Mouse (Mus musculus) liver, embryonic 13.5 days (tissue): ENCODE data around the gene Crtc2. TPM values are rescaled to one million over a fixed set of nuclear protein-coding genes. Genes with fewer than 3 reads are reported as not detected.

ENCODE experiments used
- ATAC-seq: fragments of 200-750 bp; cut with Nextera tagmentation; 2 replicates; pipeline ENCODE4 v1.8.0; 2017; ENCODE audit warnings: low read depth, mild to moderate bottlenecking, moderate number of reproducible peaks, moderate library complexity
- DNase-seq: peaks from one replicate; pipeline ENCODE4 v3.0.0; 2022
- H3K27ac ChIP-seq: fragments of 300-500 bp; sonication (generic); 2 replicates; pipeline ENCODE4 v1.5.1; 2015; ENCODE audit warnings: moderate library complexity, mild to moderate bottlenecking, inconsistent platforms
- H3K27me3 ChIP-seq: fragments of 300-500 bp; sonication (generic); 2 replicates; pipeline ENCODE4 v1.6.1; 2015; ENCODE audit warnings: mild to moderate bottlenecking, inconsistent platforms
- H3K36me3 ChIP-seq: fragments of 300-500 bp; sonication (generic); 2 replicates; pipeline ENCODE4 v1.6.1; 2015; ENCODE audit warnings: mild to moderate bottlenecking, inconsistent platforms
- H3K4me1 ChIP-seq: fragments of 300-500 bp; sonication (generic); replicated peaks from 2 replicates; pipeline ENCODE4 v1.6.1; 2015; ENCODE audit warnings: inconsistent platforms
- H3K4me2 ChIP-seq: fragments of 300-500 bp; sonication (generic); 2 replicates; pipeline ENCODE4 v1.6.1; 2015; ENCODE audit warnings: inconsistent platforms, mild to moderate bottlenecking, moderate library complexity
- H3K4me3 ChIP-seq: fragments of 300-500 bp; sonication (generic); replicated peaks from 2 replicates; pipeline ENCODE4 v1.5.1; 2015; ENCODE audit warnings: mild to moderate bottlenecking, inconsistent platforms
- H3K9ac ChIP-seq: fragments of 300-500 bp; sonication (generic); 2 replicates; pipeline ENCODE4 v1.6.1; 2015; ENCODE audit warnings: mild to moderate bottlenecking, inconsistent platforms
- H3K9me3 ChIP-seq: fragments of 300-500 bp; sonication (generic); replicated peaks from 2 replicates; pipeline ENCODE4 v1.6.1; 2016; ENCODE audit warnings: inconsistent platforms
- WGBS: fragments of 180-500 bp; shearing (Covaris S2); methylation state at CpG from one replicate; pipeline ENCODE4 v1.1.7; 2015; ENCODE audit not compliant: insufficient replicate concordance; 5-methylcytosine and 5-hydroxymethylcytosine counted together
- polyA plus RNA-seq: library from polyadenylated mRNA; unstranded; fragments of >200 nt; fragmentation: Nextera tagmentation; extraction: Ambion mirVana; gene quantifications from 2 replicates; pipeline ENCODE4 v1.2.1, GENCODE M21; 2015

Gene Crtc2
- polyA plus RNA-seq: 4.2 and 7.6 TPM in 2 replicates

DNA sequence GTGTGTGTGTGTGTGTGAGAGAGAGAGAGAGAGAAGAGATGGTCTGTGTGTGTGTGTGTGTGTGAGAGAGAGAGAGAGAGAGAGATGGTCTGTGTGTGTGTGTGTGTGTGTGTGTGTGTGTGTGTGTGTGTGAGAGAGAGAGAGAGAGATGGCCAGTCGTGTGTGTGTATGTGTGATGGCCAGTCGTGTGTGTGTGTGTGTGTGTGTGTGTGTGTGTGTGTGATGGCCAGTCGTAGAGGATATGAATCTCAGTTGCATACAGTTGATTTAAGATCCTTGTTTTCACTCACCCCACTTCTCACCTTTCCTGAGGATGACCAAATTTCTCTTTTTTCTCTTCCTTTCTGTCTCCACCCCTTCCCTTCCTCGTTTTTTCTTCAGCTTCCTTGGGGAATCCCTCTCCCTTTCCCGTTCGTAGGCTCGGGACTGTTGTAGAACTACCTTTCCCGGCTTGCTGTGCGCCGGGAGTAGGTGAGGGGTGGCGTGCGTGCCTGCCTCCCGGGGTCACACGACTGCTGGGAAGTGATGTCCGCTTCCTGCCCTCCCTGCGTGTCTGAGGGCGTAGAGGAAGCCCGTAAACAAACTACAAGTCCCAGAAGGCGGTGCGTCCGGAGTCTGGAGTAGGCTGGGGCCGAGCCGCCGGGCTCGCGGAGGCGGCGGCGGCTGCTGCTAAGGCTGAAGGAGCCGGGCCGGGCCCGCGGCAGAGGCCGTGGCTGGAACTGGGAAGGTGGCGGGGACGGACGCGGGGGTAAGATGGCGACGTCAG lies at the start of gene Crtc2:
TSS of gene Crtc2 (plus strand) at position 511 of the 766 bp plus-strand sequence.
- 2% methylated on average over 40 of the region's 40 CpGs for WGBS
- ATAC-seq (peak; percentile 99), DNase-seq (peak; percentile 91)
- H3K27me3 ChIP-seq: no peaks in the 10 kb centered on the region
- peak within 1 kb of the TSS; percentile 82 for H3K4me2 ChIP-seq
- peak within 1 kb of the TSS; percentile 87 for H3K27ac ChIP-seq
- peaks cover 45% of the 10 kb centered on the region for H3K4me1 ChIP-seq
- H3K9me3 ChIP-seq: no peaks in the 10 kb centered on the region
- peak within 1 kb of the TSS; percentile 92 for H3K4me3 ChIP-seq
- H3K9ac ChIP-seq: peak within 1 kb of the TSS; percentile 93
- peaks cover 32% of the 10 kb centered on the region for H3K36me3 ChIP-seq

- H3K4me2 ChIP-seq: no peak overlapping the region
- ATAC-seq (no peak), DNase-seq (no peak)
- H3K27ac ChIP-seq: no peak overlapping the region
- 86% methylated on average over 2 of the region's 2 CpGs for WGBS
- peaks cover 29% of the 10 kb centered on the region for H3K36me3 ChIP-seq
- H3K4me3 ChIP-seq: no peak overlapping the region
- H3K9me3 ChIP-seq: no peaks in the 10 kb centered on the region
- no peak overlapping the region for H3K9ac ChIP-seq
- no peaks in the 10 kb centered on the region for H3K27me3 ChIP-seq
- H3K4me1 ChIP-seq: peaks cover 6% of the 10 kb centered on the region
Measured at GRCm38 (mm10) chr3:90204582-90204981, 49.4 kb upstream of the Crtc2 start.

GRCm38 (mm10) chr3:90208662-90209061 lies 45.3 kb upstream of the Crtc2 start:
- H3K36me3 ChIP-seq: peaks cover 62% of the 10 kb centered on the region
- no peaks in the 10 kb centered on the region for H3K27me3 ChIP-seq
- H3K4me3 ChIP-seq: no peak overlapping the region
- peak overlapping the region; percentile 18; the same call in 1 of the 2 replicates for H3K27ac ChIP-seq
- DNase-seq: no peak
- WGBS: 88% methylated on average over 2 of the region's 2 CpGs
- H3K9ac ChIP-seq: no peak overlapping the region
- peaks cover 38% of the 10 kb centered on the region for H3K4me1 ChIP-seq
- no peak overlapping the region for H3K4me2 ChIP-seq
- no peak for ATAC-seq
- H3K9me3 ChIP-seq: no peaks in the 10 kb centered on the region

DNA sequence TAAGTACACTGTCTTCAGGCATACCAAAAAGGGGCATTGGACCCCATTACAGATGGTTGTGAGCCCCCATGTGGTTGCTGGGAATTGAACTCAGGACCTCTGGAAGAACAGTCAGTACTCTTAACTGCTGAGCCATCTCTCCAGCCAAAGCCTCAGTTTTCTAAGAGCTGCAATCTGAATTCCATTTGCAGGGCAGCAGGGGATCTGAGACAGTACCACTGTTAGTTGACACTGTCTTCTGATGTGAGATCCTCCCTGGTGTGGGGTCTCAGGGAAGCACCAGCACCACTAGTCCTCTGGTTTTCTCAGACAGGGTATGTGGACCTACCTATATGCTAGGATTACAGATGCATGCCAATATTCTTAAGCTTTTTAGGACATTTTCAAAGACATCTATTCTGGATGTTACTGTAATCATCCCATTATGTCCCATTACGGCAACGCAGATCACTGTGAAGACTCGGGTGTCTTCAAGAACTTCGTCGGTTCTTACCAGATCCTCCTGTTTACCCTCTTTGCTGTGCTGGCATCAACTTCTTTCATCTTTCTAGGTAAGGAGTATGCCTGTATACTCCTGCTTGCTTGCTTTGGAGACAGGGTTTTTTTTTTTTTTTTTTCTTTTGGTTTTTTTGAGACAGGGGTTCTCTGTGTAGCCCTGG lies 43.9 kb upstream of the Crtc2 start:
- Histone ChIP-seq H3K4me1 (peaks cover 46% of the 10 kb centered on the region), H3K27ac (no peak overlapping the region), H3K27me3 (no peaks in the 10 kb centered on the region), H3K9ac (0 out of 2 replicates have a peak overlapping the region, but pooled peaks have one; percentile 32), H3K36me3 (peaks cover 62% of the 10 kb centered on the region), H3K9me3 (no peaks in the 10 kb centered on the region), H3K4me2 (peak overlapping the region; percentile 94; the same call in 1 of the 2 replicates), H3K4me3 (no peak overlapping the region)
- DNase-seq (no peak), ATAC-seq (no peak)
- WGBS: 86% methylated on average over 5 of the region's 5 CpGs

- no peaks in the 10 kb centered on the region for H3K9me3 ChIP-seq
- WGBS: 36% methylated on average over 13 of the region's 13 CpGs
- H3K27me3 ChIP-seq: no peaks in the 10 kb centered on the region
- H3K36me3 ChIP-seq: peaks cover 58% of the 10 kb centered on the region
- peak overlapping the region; percentile 32 for H3K27ac ChIP-seq
- H3K9ac ChIP-seq: peak overlapping the region; percentile 92
- peaks cover 46% of the 10 kb centered on the region for H3K4me1 ChIP-seq
- ATAC-seq (no peak), DNase-seq (no peak)
- H3K4me3 ChIP-seq: peak overlapping the region; percentile 86
- peak overlapping the region; percentile 94 for H3K4me2 ChIP-seq
Measured at GRCm38 (mm10) chr3:90211475-90212398, 42.2 kb upstream of the Crtc2 start.

DNA sequence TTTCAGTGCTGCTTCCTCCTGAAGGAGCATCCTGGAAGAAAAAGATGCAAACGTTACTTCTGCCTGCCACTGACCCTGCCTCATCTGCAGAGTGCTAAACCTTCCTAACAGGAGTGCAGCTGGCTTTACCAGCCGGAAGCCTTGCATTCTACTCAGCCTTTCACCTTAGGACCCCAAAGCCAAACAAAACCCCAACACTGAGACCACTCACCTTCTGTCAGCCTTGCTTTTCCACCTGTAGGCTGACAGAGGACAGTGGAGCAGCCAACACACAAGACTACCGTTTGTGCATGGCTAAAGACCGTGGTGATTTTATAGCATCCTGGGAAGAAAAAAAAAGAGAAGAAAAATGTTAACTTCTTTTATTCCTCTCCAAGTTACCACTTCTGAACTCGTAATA lies 41.2 kb upstream of the Crtc2 start:
- Histone ChIP-seq H3K27ac (peak overlapping the region; percentile 83), H3K4me2 (peak overlapping the region; percentile 94), H3K9me3 (no peaks in the 10 kb centered on the region), H3K36me3 (peaks cover 51% of the 10 kb centered on the region), H3K27me3 (no peaks in the 10 kb centered on the region), H3K9ac (peak overlapping the region; percentile 92), H3K4me1 (peaks cover 46% of the 10 kb centered on the region), H3K4me3 (peak overlapping the region; percentile 86)
- ATAC-seq (no peak), DNase-seq (no peak)
- WGBS: 5% methylated on average over 5 of the region's 5 CpGs

DNA sequence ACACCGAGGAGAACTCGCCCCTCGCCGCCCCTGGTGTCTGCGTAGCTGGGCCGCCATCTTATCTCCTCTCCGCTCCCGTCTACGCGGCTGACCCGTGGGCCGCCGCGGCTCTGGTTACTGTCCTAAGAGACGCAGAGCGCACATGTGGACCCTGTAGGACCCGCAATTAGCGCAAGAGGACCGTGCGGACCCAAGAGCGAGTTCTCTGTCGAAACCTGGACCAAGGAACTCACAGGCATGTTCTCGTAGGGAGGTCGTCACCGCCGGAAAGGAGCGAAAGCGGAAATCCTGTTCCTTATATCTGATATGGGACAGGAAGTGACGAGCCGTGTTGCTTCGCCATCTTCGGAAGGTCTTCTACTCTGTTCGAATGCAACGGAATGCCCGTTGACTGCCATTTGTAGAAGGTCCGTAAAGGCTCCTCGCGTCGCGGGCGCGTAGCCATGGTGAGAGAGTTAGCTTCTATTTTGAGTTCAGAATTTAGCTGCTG lies 40.5 kb upstream of the Crtc2 start, which contains the start of the genes Rps27 and Rab13:
TSS of gene Rps27 (minus strand) at position 275 of the 490 bp plus-strand sequence.
TSS of gene Rab13 (plus strand) at position 319 of the 490 bp plus-strand sequence.
- Histone ChIP-seq H3K9ac (peak within 1 kb of the TSS; percentile 92), H3K4me1 (peaks cover 46% of the 10 kb centered on the region), H3K27ac (peak within 1 kb of the TSS; percentile 83), H3K4me3 (peak within 1 kb of the TSS; percentile 86), H3K36me3 (peaks cover 44% of the 10 kb centered on the region), H3K27me3 (no peaks in the 10 kb centered on the region), H3K9me3 (no peaks in the 10 kb centered on the region), H3K4me2 (peak within 1 kb of the TSS; percentile 94)
- ATAC-seq (peak; percentile 92), DNase-seq (peak; percentile 85)
- WGBS: under 1% methylated on average over 42 of the region's 42 CpGs

- ATAC-seq: peak; percentile 41; the same call in 1 of the 2 replicates
- H3K4me1 ChIP-seq: peaks cover 40% of the 10 kb centered on the region
- H3K4me2 ChIP-seq: peak overlapping the region; percentile 94
- no peaks in the 10 kb centered on the region for H3K9me3 ChIP-seq
- no peaks in the 10 kb centered on the region for H3K27me3 ChIP-seq
- peak overlapping the region; percentile 92 for H3K9ac ChIP-seq
- H3K27ac ChIP-seq: peak overlapping the region; percentile 83
- 14% methylated on average over 12 of the region's 12 CpGs for WGBS
- peak overlapping the region; percentile 86 for H3K4me3 ChIP-seq
- DNase-seq: no peak
- H3K36me3 ChIP-seq: peaks cover 37% of the 10 kb centered on the region
Measured at GRCm38 (mm10) chr3:90213956-90214684, 39.8 kb upstream of the Crtc2 start.

DNA sequence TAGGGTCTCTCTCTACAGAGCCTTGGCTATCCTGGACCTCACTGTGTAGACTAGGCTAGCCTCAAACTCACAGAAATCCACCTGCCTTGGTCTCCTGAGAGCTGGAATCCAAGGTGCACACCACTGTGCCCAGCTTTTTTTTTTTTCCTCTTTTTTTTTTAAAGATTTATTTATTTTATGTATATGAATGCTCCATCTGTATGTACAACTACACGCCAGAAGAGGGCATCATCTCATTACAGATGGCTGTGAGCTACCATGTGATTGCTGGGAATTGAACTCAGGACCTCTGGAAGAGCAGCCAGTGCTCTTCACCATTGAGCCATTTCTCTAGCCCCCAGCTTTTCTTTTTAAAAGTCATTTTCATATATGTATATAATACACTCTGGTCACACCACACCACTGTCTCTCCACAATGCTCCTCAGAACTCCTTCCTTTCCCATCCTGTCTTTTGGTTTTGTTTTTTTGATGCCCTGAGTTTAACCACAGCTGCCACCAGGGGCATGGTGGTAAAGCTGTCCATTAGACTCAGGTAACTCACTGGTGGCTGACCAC lies 38.1 kb upstream of the Crtc2 start:
- Histone ChIP-seq H3K27ac (no peak overlapping the region), H3K4me2 (no peak overlapping the region), H3K36me3 (peaks cover 20% of the 10 kb centered on the region), H3K4me3 (no peak overlapping the region), H3K4me1 (peaks cover 40% of the 10 kb centered on the region), H3K9me3 (no peaks in the 10 kb centered on the region), H3K9ac (no peak overlapping the region), H3K27me3 (no peaks in the 10 kb centered on the region)
- ATAC-seq (no peak), DNase-seq (no peak)
- WGBS: 22% methylated on average over 1 of the region's 1 CpGs

- H3K9ac ChIP-seq: peak overlapping the region; percentile 72
- H3K27me3 ChIP-seq: no peaks in the 10 kb centered on the region
- H3K27ac ChIP-seq: peak overlapping the region; percentile 72
- H3K9me3 ChIP-seq: no peaks in the 10 kb centered on the region
- peaks cover 35% of the 10 kb centered on the region for H3K4me1 ChIP-seq
- peak overlapping the region; percentile 62 for H3K4me3 ChIP-seq
- H3K4me2 ChIP-seq: peak overlapping the region; percentile 82
- ATAC-seq: peak; percentile 35; the same call in 1 of the 2 replicates
- no peak for DNase-seq
- WGBS: 12% methylated on average over 6 of the region's 6 CpGs
- H3K36me3 ChIP-seq: no peaks in the 10 kb centered on the region; the same call in 1 of the 2 replicates
Measured at GRCm38 (mm10) chr3:90220088-90220487, 33.9 kb upstream of the Crtc2 start.
